Mouse (Mus musculus) gastrocnemius, postnatal 36 days (tissue): ENCODE measurements around the gene Itih5. TPM values are rescaled to one million over a fixed set of nuclear protein-coding genes. Genes with fewer than 3 reads are reported as not detected.
A peak's percentile ranks its signal among the peaks of the same experiment; 100 is the strongest.

Experiments used
- DNase-seq, 2 experiments: peaks; one replicate each; pipeline ENCODE4 v3.0.0; 2022
- intact Hi-C: fragments of 180-260 bp; cut with DNase I; formaldehyde crosslinking; loops from one replicate; pipeline ENCODE4 v1.15.1; 2025
- long read RNA-seq, 2 experiments: library from polyadenylated mRNA; stranded (forward); transcript quantifications; one replicate each; pipeline ENCODE4 v2.0.0; 2021
- total RNA-seq, 2 experiments: library from RNA; stranded (reverse); gene quantifications; 2 replicates each; pipeline ENCODE4 v1.2.3; 2021

The Itih5 gene
- 10 to 100 TPM; 13.0 to 14.2 TPM for total RNA-seq
- long read RNA-seq, experiment 1, partial matches to known transcripts = 1 of 4 reads
- long read RNA-seq, experiment 1, other reads (novel, unspliced or antisense) = 3 of 4 reads
- long read RNA-seq, experiment 2, full-length matches to known transcripts = 2 of 6 reads
- long read RNA-seq, experiment 2, partial matches to known transcripts = 2 of 6 reads
- long read RNA-seq, experiment 2, other reads (novel, unspliced or antisense) = 2 of 6 reads

GRCm38 (mm10) chr2:10153201-10154075 is at the start of gene Itih5:
Itih5 (plus strand) TSS chr2:10153571.
- intact Hi-C loops = no loop called here
- DNase-seq = peak; percentile 31 to 37

- intact Hi-C loops = no loop called here
- no peak for DNase-seq
These were observed 44.7 kb upstream of the Itih5 start for GRCm38 (mm10) chr2:10108535-10109189.

GRCm38 (mm10) chr2:10118751-10119150 is 34.6 kb upstream of the Itih5 start:
- no peak for DNase-seq
- intact Hi-C loops = no loop called here

GRCm38 (mm10) chr2:10119276-10119675 is 34.1 kb upstream of the Itih5 start:
- intact Hi-C loops = no loop called here
- no peak for DNase-seq

- intact Hi-C loops = no loop called here
- DNase-seq = no peak
These were observed 31.5 kb upstream of the Itih5 start for GRCm38 (mm10) chr2:10121826-10122225.

- no peak for DNase-seq
- intact Hi-C loops = no loop called here
These were observed 27.2 kb upstream of the Itih5 start for GRCm38 (mm10) chr2:10126122-10126521.

- intact Hi-C loops = no loop called here
- no peak for DNase-seq
These were observed 25.9 kb upstream of the Itih5 start for GRCm38 (mm10) chr2:10127471-10127870.

- DNase-seq = no peak
- intact Hi-C loops = no loop called here
These were observed 24.8 kb upstream of the Itih5 start for GRCm38 (mm10) chr2:10128571-10128970.

- intact Hi-C loops = no loop called here
- DNase-seq = no peak
These were observed 22.9 kb upstream of the Itih5 start for GRCm38 (mm10) chr2:10130341-10130990.

- DNase-seq = no peak
- intact Hi-C loops = no loop called here
These were observed 22.1 kb upstream of the Itih5 start, which contains the start of gene Itih2 for GRCm38 (mm10) chr2:10131296-10131695. Itih2 (minus strand) TSS chr2:10131396.

- no peak for DNase-seq
- intact Hi-C loops = no loop called here
These were observed 21.2 kb upstream of the Itih5 start for GRCm38 (mm10) chr2:10132128-10132527.

- DNase-seq = no peak
- intact Hi-C loops = no loop called here
These were observed 19.4 kb upstream of the Itih5 start for GRCm38 (mm10) chr2:10133941-10134340.

GRCm38 (mm10) chr2:10137320-10137719 is 16.1 kb upstream of the Itih5 start:
- intact Hi-C loops = no loop called here
- DNase-seq = no peak

GRCm38 (mm10) chr2:10140456-10140855 is 12.9 kb upstream of the Itih5 start:
- intact Hi-C loops = loop anchor here (5.0 kb wide), 1 partner anchor 38 kb away; no protein-coding TSS in a partner anchor
- DNase-seq = no peak

GRCm38 (mm10) chr2:10142472-10143454 is 10.6 kb upstream of the Itih5 start:
- intact Hi-C loops = loop anchor here (1.0 to 5.0 kb wide), 2 partner anchors 40 to 146 kb away; no protein-coding TSS in a partner anchor

GRCm38 (mm10) chr2:10145514-10145913 is 7.9 kb upstream of the Itih5 start:
- no peak for DNase-seq
- intact Hi-C loops = no loop called here

More at GRCm38 (mm10) chr2:10142472-10143454, 10.6 kb upstream of the Itih5 start:
- peak in 1 of 2 experiments; percentile 57 for DNase-seq

- intact Hi-C loops = no loop called here
- DNase-seq = no peak
These were observed 6.2 kb upstream of the Itih5 start for GRCm38 (mm10) chr2:10147176-10147575.

- DNase-seq = no peak
- intact Hi-C loops = no loop called here
These were observed 781 bp upstream of the Itih5 start for GRCm38 (mm10) chr2:10152590-10152989.

GRCm38 (mm10) chr2:10157184-10157583 is 3.8 kb downstream of the Itih5 start:
- DNase-seq = peak in 1 of 2 experiments; percentile 8
- intact Hi-C loops = no loop called here
